Mouse (Mus musculus) gonadal fat pad, adult 2 months (tissue): ENCODE data around the gene 1700069L16Rik. TPM values are rescaled to one million over a fixed set of nuclear protein-coding genes. Genes with fewer than 3 reads are reported as not detected.

Experiments
- DNase-seq: peaks from one replicate; pipeline ENCODE4 v3.0.0-alpha.2; 2012; ENCODE audit warnings: low read depth
- polyA plus RNA-seq: library from polyadenylated mRNA; depleted of rRNA; stranded (reverse); fragments of >200 nt; gene quantifications from 2 replicates; pipeline ENCODE4 v1.2.3, GENCODE M21; 2012; rRNA removed

Gene 1700069L16Rik
- polyA plus RNA-seq, 1 experiment: not detected

DNA sequence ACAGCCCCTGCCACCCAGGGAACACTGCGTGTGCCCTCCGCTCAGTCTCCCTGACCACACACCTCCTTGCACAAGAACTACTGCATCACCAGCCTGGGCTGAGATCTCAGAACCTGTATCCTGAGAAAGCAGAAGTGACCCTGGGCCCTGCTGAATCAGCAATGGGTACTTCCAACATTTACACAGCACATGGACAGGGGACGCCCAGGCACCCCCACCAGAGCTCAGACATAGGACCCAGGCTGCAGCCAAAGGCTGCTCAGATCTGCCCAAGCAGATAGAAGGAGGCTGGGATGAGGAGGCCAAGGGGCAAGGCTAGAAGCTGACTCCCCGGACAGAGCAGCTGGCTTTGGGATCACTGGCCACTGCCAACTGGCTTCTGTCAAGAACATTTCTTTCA lies 80.1 kb downstream of the 1700069L16Rik start:
- DNase-seq: no peak

DNA sequence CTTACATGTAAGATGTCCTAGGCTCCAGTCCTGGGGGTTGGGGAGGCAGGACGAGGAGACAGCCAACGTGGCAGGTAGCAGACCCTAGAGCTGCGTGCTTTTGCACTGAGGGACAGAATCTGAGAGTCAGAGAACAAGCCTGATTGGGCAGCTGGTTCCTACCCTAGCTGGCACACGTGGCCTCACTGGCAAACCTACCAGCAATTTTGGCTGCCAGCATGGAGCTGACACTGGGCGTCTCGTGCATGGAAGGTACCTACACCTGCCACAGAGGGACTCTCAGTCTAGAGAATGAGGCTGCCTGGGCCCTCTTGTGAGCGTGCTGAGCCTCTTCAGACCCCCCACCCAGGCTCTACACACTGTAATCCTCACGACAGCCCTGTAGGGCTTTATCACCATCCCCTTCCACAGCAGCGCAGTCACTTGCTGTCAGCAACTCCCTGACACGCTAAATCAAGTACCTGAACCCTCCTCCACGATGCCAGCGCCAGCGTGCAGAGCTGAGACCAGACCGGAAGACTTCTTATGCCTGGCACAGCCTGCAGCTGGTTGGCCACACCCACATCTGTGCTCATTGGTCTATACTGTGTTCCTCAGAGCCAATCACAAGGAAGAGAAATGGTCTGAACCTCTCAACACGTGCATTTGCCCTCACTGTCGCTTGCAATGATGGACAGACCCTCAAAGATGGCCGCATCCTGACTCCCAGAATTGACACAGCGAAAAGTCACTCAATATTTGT lies 81.3 kb downstream of the 1700069L16Rik start:
- DNase-seq: no peak

Other genes with a start within 250 kb of the 1700069L16Rik start
- gene Wscd2, start 234.4 kb downstream of the 1700069L16Rik start, polyA plus RNA-seq: 4.9 and 5.9 TPM in 2 replicates
- 75.4 and 80.8 TPM in 2 replicates for gene Cmklr1, start 74.3 kb downstream of the 1700069L16Rik start, polyA plus RNA-seq
- gene Ficd, start 11.0 kb upstream of the 1700069L16Rik start, polyA plus RNA-seq: 16.0 and 17.0 TPM in 2 replicates
- 15.4 and 19.2 TPM in 2 replicates for gene Sart3, start 47.7 kb upstream of the 1700069L16Rik start, polyA plus RNA-seq
- gene Iscu, start 48.0 kb upstream of the 1700069L16Rik start, polyA plus RNA-seq: 139 and 177 TPM in 2 replicates
- 16.5 and 18.7 TPM in 2 replicates for gene Tmem119, start 75.7 kb upstream of the 1700069L16Rik start, polyA plus RNA-seq
- 20.9 and 22.3 TPM in 2 replicates for gene Selplg, start 107.9 kb upstream of the 1700069L16Rik start, polyA plus RNA-seq
- gene Coro1c, start 184.0 kb upstream of the 1700069L16Rik start, polyA plus RNA-seq: 45.0 and 51.0 TPM in 2 replicates